Mouse (Mus musculus) CH12.LX (cell line): Measurements from ENCODE around the gene Pcx. TPM values are rescaled to one million over a fixed set of nuclear protein-coding genes. Genes with fewer than 3 reads are reported as not detected.

Experiments
- DNase-seq: peaks from one replicate; pipeline ENCODE4 v3.0.0-alpha.2; 2013; ENCODE audit errors: extremely low read depth
- H3K27ac ChIP-seq: 2 replicates; pipeline ENCODE4 v1.5.1; 2012; ENCODE audit warnings: low read depth, mild to moderate bottlenecking, control low read depth, moderate library complexity; ENCODE audit not compliant: insufficient read depth
- H3K27me3 ChIP-seq: replicated peaks from 2 replicates; pipeline ENCODE3; 2012; ENCODE audit warnings: inconsistent platforms
- H3K36me3 ChIP-seq, 2 experiments: replicated peaks in 1 of 2; 2 replicates each; pipeline versions ENCODE3 to v1.6.1; 2012; ENCODE audit warnings: inconsistent platforms in 1 of 2, low read length in 1 of 2, mild to moderate bottlenecking in 1 of 2, mixed read lengths in 1 of 2, moderate library complexity in 1 of 2; ENCODE audit not compliant: control insufficient read depth in 1 of 2, insufficient read depth in 1 of 2
- H3K4me1 ChIP-seq, 2 experiments: 2 replicates each; pipeline ENCODE4 v1.6.1; 2012; ENCODE audit warnings: inconsistent platforms in 1 of 2, moderate library complexity in 1 of 2; ENCODE audit not compliant: insufficient read depth in 2 of 2, control insufficient read depth in 1 of 2
- H3K4me2 ChIP-seq: 2 replicates; pipeline ENCODE4 v1.6.1; 2012; ENCODE audit warnings: low read depth, mild to moderate bottlenecking, control low read depth; ENCODE audit not compliant: poor library complexity, insufficient read depth, severe bottlenecking
- H3K4me3 ChIP-seq, 3 experiments: fragments of 150-350 bp in 1 of 3; sonication (generic) in 1 of 3; replicated peaks in 1 of 3; 2 replicates each; pipeline versions ENCODE3 to v1.5.1; 2011 to 2012; ENCODE audit warnings: low read depth in 2 of 3, low read length in 2 of 3, mild to moderate bottlenecking in 2 of 3, moderate library complexity in 2 of 3, control low read depth in 1 of 3, improper control_type of control experiment in 1 of 3, inconsistent platforms in 1 of 3, mixed read lengths in 1 of 3; ENCODE audit not compliant: poor library complexity in 1 of 3
- H3K79me2 ChIP-seq: replicated peaks from 2 replicates; pipeline ENCODE4 v1.6.1; 2012; ENCODE audit warnings: mild to moderate bottlenecking, moderate library complexity; ENCODE audit not compliant: control insufficient read depth, poor library complexity, insufficient read depth, severe bottlenecking; ENCODE audit errors: extremely low read depth
- H3K9ac ChIP-seq: 2 replicates; pipeline ENCODE4 v1.6.1; 2012; ENCODE audit warnings: low read depth, mild to moderate bottlenecking, control low read depth, moderate library complexity; ENCODE audit not compliant: insufficient read depth
- H3K9me3 ChIP-seq: replicated peaks from 2 replicates; pipeline ENCODE3; 2012; ENCODE audit warnings: low read length, inconsistent platforms, mixed read lengths
- BHLHE40 ChIP-seq: IDR thresholded peaks from 2 replicates; pipeline ENCODE4 v1.6.1; 2011; ENCODE audit warnings: mild to moderate bottlenecking, low read depth, low read length, improper control_type of control experiment
- CHD2 ChIP-seq: IDR thresholded peaks from 2 replicates; pipeline ENCODE4 v1.6.1; 2011; ENCODE audit warnings: low read length, improper control_type of control experiment
- CTCF ChIP-seq, 2 experiments: IDR thresholded peaks in 1 of 2; conservative IDR thresholded peaks in 1 of 2; 2 replicates each; pipeline ENCODE4 v1.5.1; 2011 to 2012; ENCODE audit warnings: low read depth in 2 of 2, low read length in 2 of 2, improper control_type of control experiment in 1 of 2, inconsistent platforms in 1 of 2, mild to moderate bottlenecking in 1 of 2, moderate library complexity in 1 of 2
- E2F4 ChIP-seq: IDR thresholded peaks from 2 replicates; pipeline ENCODE4 v1.6.1; 2011; ENCODE audit warnings: low read depth, low read length, improper control_type of control experiment; ENCODE audit not compliant: insufficient replicate concordance
- ELF1 ChIP-seq: IDR thresholded peaks from 2 replicates; pipeline ENCODE4 v1.6.1; 2014; ENCODE audit warnings: low read depth, mild to moderate bottlenecking, inconsistent platforms, low read length, improper control_type of control experiment
- EP300 ChIP-seq: IDR thresholded peaks from 2 replicates; pipeline ENCODE4 v1.6.1; 2011; ENCODE audit warnings: low read length, improper control_type of control experiment
- ETS1 ChIP-seq: conservative IDR thresholded peaks from 2 replicates; pipeline ENCODE4 v1.6.1; 2012; ENCODE audit warnings: low read depth, mild to moderate bottlenecking, inconsistent platforms, low read length, improper control_type of control experiment, moderate library complexity
- GABPA ChIP-seq: IDR thresholded peaks from 2 replicates; pipeline ENCODE4 v1.6.1; 2012; ENCODE audit warnings: low read depth, low read length, improper control_type of control experiment, inconsistent platforms; ENCODE audit not compliant: insufficient replicate concordance
- HCFC1 ChIP-seq: IDR thresholded peaks from 2 replicates; pipeline ENCODE4 v1.6.1; 2012; ENCODE audit warnings: low read depth, mild to moderate bottlenecking, inconsistent platforms, low read length, improper control_type of control experiment
- JUND ChIP-seq: conservative IDR thresholded peaks from 2 replicates; pipeline ENCODE4 v1.6.1; 2011; ENCODE audit warnings: low read depth, low read length, improper control_type of control experiment
- KAT2A ChIP-seq: IDR thresholded peaks from 2 replicates; pipeline ENCODE4 v1.6.1; 2012; ENCODE audit warnings: low read length, improper control_type of control experiment, inconsistent platforms; ENCODE audit not compliant: insufficient replicate concordance
- MAFK ChIP-seq: IDR thresholded peaks from 2 replicates; pipeline ENCODE4 v1.6.1; 2011; ENCODE audit warnings: low read length, improper control_type of control experiment; ENCODE audit not compliant: insufficient replicate concordance
- MAX ChIP-seq: IDR thresholded peaks from 2 replicates; pipeline ENCODE4 v1.6.1; 2011; ENCODE audit warnings: low read length, improper control_type of control experiment
- MAZ ChIP-seq: IDR thresholded peaks from 2 replicates; pipeline ENCODE4 v1.6.1; 2012; ENCODE audit warnings: low read depth, mild to moderate bottlenecking, inconsistent platforms, low read length, improper control_type of control experiment, moderate library complexity
- MEF2A ChIP-seq: IDR thresholded peaks from 2 replicates; pipeline ENCODE4 v1.6.1; 2014; ENCODE audit warnings: low read depth, mild to moderate bottlenecking, inconsistent platforms, low read length, improper control_type of control experiment, borderline replicate concordance
- MXI1 ChIP-seq: IDR thresholded peaks from 2 replicates; pipeline ENCODE4 v1.6.1; 2011; ENCODE audit warnings: mild to moderate bottlenecking, low read depth, low read length, improper control_type of control experiment
- MYC ChIP-seq: IDR thresholded peaks from 2 replicates; pipeline ENCODE4 v1.6.1; 2011; ENCODE audit warnings: low read depth, mild to moderate bottlenecking, improper control_type of control experiment, low read length
- NELFE ChIP-seq: IDR thresholded peaks from 2 replicates; pipeline ENCODE4 v1.6.1; 2011; ENCODE audit warnings: low read depth, low read length, improper control_type of control experiment
- NRF1 ChIP-seq: IDR thresholded peaks from 2 replicates; pipeline ENCODE4 v1.6.1; 2014; ENCODE audit warnings: low read depth, mild to moderate bottlenecking, inconsistent platforms, low read length, improper control_type of control experiment, moderate library complexity
- PAX5 ChIP-seq: IDR thresholded peaks from 2 replicates; pipeline ENCODE4 v1.6.1; 2012; ENCODE audit warnings: low read length, inconsistent platforms, mixed read lengths
- POLR2A ChIP-seq: IDR thresholded peaks from 2 replicates; pipeline ENCODE4 v1.6.1; 2011; ENCODE audit warnings: low read depth, mild to moderate bottlenecking, improper control_type of control experiment, low read length
- POLR2AphosphoS2 ChIP-seq: IDR thresholded peaks from 2 replicates; pipeline ENCODE4 v1.6.1; 2011; ENCODE audit warnings: low read depth, low read length, improper control_type of control experiment
- RAD21 ChIP-seq: IDR thresholded peaks from 2 replicates; pipeline ENCODE4 v1.6.1; 2011; ENCODE audit warnings: low read depth, mild to moderate bottlenecking, low read length, improper control_type of control experiment, moderate library complexity
- RCOR1 ChIP-seq: conservative IDR thresholded peaks from 2 replicates; pipeline ENCODE4 v1.6.1; 2012; ENCODE audit warnings: low read depth, mild to moderate bottlenecking, inconsistent platforms, low read length, improper control_type of control experiment
- SIN3A ChIP-seq: IDR thresholded peaks from 2 replicates; pipeline ENCODE4 v1.6.1; 2012; ENCODE audit warnings: low read length, improper control_type of control experiment, inconsistent platforms
- SMC3 ChIP-seq: IDR thresholded peaks from 2 replicates; pipeline ENCODE4 v1.6.1; 2011; ENCODE audit warnings: low read depth, low read length, improper control_type of control experiment
- TCF12 ChIP-seq: IDR thresholded peaks from 2 replicates; pipeline ENCODE4 v1.6.1; 2014; ENCODE audit warnings: low read depth, mild to moderate bottlenecking, inconsistent platforms, low read length, improper control_type of control experiment
- UBTF ChIP-seq: IDR thresholded peaks from 2 replicates; pipeline ENCODE4 v1.6.1; 2012; ENCODE audit warnings: low read depth, mild to moderate bottlenecking, inconsistent platforms, low read length, improper control_type of control experiment, moderate library complexity
- USF1 ChIP-seq: IDR thresholded peaks from 2 replicates; pipeline ENCODE4 v1.6.1; 2014; ENCODE audit warnings: low read depth, mild to moderate bottlenecking, inconsistent platforms, low read length, improper control_type of control experiment
- USF2 ChIP-seq: conservative IDR thresholded peaks from 2 replicates; pipeline ENCODE4 v1.6.1; 2011; ENCODE audit warnings: low read depth, low read length, improper control_type of control experiment
- ZC3H11A ChIP-seq: IDR thresholded peaks from 2 replicates; pipeline ENCODE4 v1.6.1; 2012; ENCODE audit warnings: low read depth, mild to moderate bottlenecking, inconsistent platforms, low read length, improper control_type of control experiment
- ZKSCAN1 ChIP-seq: IDR thresholded peaks from 2 replicates; pipeline ENCODE4 v1.6.1; 2012; ENCODE audit warnings: low read depth, inconsistent platforms, low read length, improper control_type of control experiment, borderline replicate concordance
- ZMIZ1 ChIP-seq: IDR thresholded peaks from 2 replicates; pipeline ENCODE4 v1.6.1; 2012; ENCODE audit warnings: low read depth, mild to moderate bottlenecking, inconsistent platforms, low read length, improper control_type of control experiment
- ZNF384 ChIP-seq: IDR thresholded peaks from 2 replicates; pipeline ENCODE4 v1.6.1; 2012; ENCODE audit warnings: low read depth, low read length, improper control_type of control experiment, inconsistent platforms
- dilution Hi-C: fragments of 300-500 bp; cut with MboI; formaldehyde crosslinking; loops from 2 replicates; pipeline ENCODE4 v1.14.3; 2020; ENCODE audit warnings: low sequenced_read_pairs; ENCODE audit not compliant: extremely low pct_unique_long_range_greater_than_20kb, extremely low pct_ligation_motif_present
- in situ Hi-C: fragments of 300-500 bp; cut with MboI; formaldehyde crosslinking; loops from 3 replicates; pipeline ENCODE4 v1.14.3; 2019; ENCODE audit warnings: low sequenced_read_pairs, low pct_ligation_motif_present, low pct_unique_long_range_greater_than_20kb, mixed read lengths
- polyA plus RNA-seq: library from polyadenylated mRNA; unstranded; fragments of >175 nt; gene quantifications from 2 replicates; pipeline ENCODE4 v1.2.1, GENCODE M21; 2012; ENCODE audit warnings: low read depth; ENCODE audit not compliant: insufficient read length
- total RNA-seq, 2 experiments: library from RNA; depleted of rRNA; stranded (reverse); fragments of 300-350 nt in 1 of 2; fragments of >200 nt in 1 of 2; gene quantifications; 2 replicates each; pipeline ENCODE4 v1.2.3; 2012 to 2014

Pcx gene
- total RNA-seq (2012; rRNA removed) (9.2 and 10.7 TPM in 2 replicates), total RNA-seq (2014; rRNA removed) (7.3 and 7.7 TPM in 2 replicates), polyA plus RNA-seq (13.6 and 14.2 TPM in 2 replicates)

- TF ChIP-seq MAX: peak; percentile 98
- no peak for TF ChIP-seq EP300
- peak; percentile 97 for TF ChIP-seq SIN3A
- TF ChIP-seq MYC: no peak
- TF ChIP-seq PAX5: no peak
- peak; percentile 76 for TF ChIP-seq POLR2A
- peak; percentile 57; the same call in 1 of the 2 replicates for TF ChIP-seq UBTF
- no peak for TF ChIP-seq POLR2AphosphoS2
- 0 out of 2 replicates have a peak, but pooled peaks have one; percentile 61 for TF ChIP-seq KAT2A
- no peak for TF ChIP-seq ZKSCAN1
- no peak for TF ChIP-seq MAZ
- TF ChIP-seq E2F4: peak; percentile 77; the same call in 1 of the 2 replicates
- TF ChIP-seq USF2: peak; percentile 88
- no peak; the same call in 1 of the 2 replicates for TF ChIP-seq MEF2A
- peak; percentile 78 for TF ChIP-seq TCF12
- peak; percentile 97 for TF ChIP-seq ELF1
- TF ChIP-seq MXI1: peak; percentile 99
- no peak for TF ChIP-seq ZC3H11A
- no peak for TF ChIP-seq GABPA
- TF ChIP-seq MAFK: no peak
- no peak for TF ChIP-seq JUND
- TF ChIP-seq NELFE: peak; percentile 59
- no peak for TF ChIP-seq RAD21
- peak; percentile 85; the same call in 1 of the 2 replicates for TF ChIP-seq CHD2
- peak; percentile 38; the same call in 1 of the 2 replicates for TF ChIP-seq ETS1
- peak; percentile 67 for TF ChIP-seq HCFC1
- peak; percentile 9; the same call in 1 of the 2 replicates for TF ChIP-seq NRF1
- no peak for TF ChIP-seq ZNF384
- TF ChIP-seq BHLHE40: peak; percentile 99
- no peak for TF ChIP-seq SMC3
- TF ChIP-seq CTCF (conservative IDR thresholded peaks at IDR 0.05 in 1 of 2, IDR thresholded peaks at IDR 0.05 in 1 of 2; ENCODE audit: low read depth in 2 of 2, low read length in 2 of 2): 0 out of 4 replicates have a peak, but pooled peaks of 1 of the 2 experiments have one; percentile 4
- 0 out of 2 replicates have a peak, but pooled peaks have one; percentile 71 for TF ChIP-seq ZMIZ1
- TF ChIP-seq USF1: peak; percentile 93
- TF ChIP-seq RCOR1: no peak
- H3K4me2 ChIP-seq: peak within 1 kb of the TSS; percentile 93
- in situ Hi-C loops: no loop called here
Observed at GRCm38 (mm10) chr19:4509986-4510963, at the start of gene Pcx. TSS of gene Pcx (plus strand) at chr19:4510472.

More at GRCm38 (mm10) chr19:4509986-4510963, at the start of gene Pcx:
- dilution Hi-C loops: no loop called here
- H3K4me3 ChIP-seq: peak within 1 kb of the TSS; percentile 75 to 77 (median 76)
- no peak within 1 kb of the TSS for H3K27ac ChIP-seq
- peak; percentile 99 for DNase-seq
- no peaks in the 10 kb centered on the region for H3K36me3 ChIP-seq
- no peaks in the 10 kb centered on the region for H3K79me2 ChIP-seq
- H3K4me1 ChIP-seq: peaks cover 0 to 29% of the 10 kb centered on the region in 2 experiments; a peak in 2 of 4 replicates
- no peaks in the 10 kb centered on the region for H3K9me3 ChIP-seq
- H3K9ac ChIP-seq: peak within 1 kb of the TSS; percentile 42; the same call in 1 of the 2 replicates
- H3K27me3 ChIP-seq: peaks cover 1% of the 10 kb centered on the region
